Mouse (Mus musculus): Measurements from ENCODE around the gene Ercc6l2. TPM values are rescaled to one million over a fixed set of nuclear protein-coding genes. Genes with fewer than 3 reads are reported as not detected.
"Not testable (repeated sequence)": the region's sequence is repeated elsewhere in the genome, so short reads cannot be mapped to it uniquely, and the experiment has no call there.

Ercc6l2 gene
- polyA plus RNA-seq, 1 experiment: 1.8 TPM

DNA sequence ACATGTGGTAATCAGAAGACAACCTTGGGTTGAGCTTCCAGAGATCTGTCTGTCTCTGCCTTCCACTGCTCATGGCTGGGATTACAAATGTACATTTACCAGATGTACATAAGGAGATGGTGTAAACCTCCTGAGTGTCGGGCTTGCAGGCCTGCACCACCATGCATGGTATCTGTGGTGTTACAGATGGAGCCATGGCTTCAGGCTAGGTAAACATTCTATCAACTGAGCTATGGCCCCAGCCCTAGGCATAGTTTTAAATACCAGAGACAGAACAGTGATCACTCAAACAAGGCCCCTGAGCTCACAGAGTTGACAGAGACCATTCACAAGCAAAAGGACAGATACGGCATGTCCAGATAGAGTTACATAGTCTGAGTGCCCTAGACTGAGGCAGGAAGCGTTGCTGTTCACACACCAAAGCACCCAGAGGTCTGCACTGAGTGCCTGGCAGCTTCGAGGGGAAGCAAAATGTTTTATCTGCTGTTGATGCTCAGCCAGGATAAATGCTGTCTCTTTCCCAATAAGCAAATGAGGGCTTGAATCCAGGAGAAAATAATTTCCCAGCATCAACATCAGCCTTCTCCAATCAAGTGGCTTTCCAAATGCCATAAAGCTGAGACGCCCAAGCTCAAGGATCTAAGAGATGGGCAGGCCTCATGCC is 95.2 kb downstream of the Ercc6l2 start:
- TF ChIP-seq FLI1 (IDR thresholded peaks at IDR 0.05; ENCODE audit: low read length) (no peak), GATA1 (IDR thresholded peaks at IDR 0.05; ENCODE audit: borderline replicate concordance, low read length) (no peak)
- Histone ChIP-seq H3K27me3 (replicated peaks) (no peaks in the 10 kb centered on the region), H3K9me3 (no peaks in the 10 kb centered on the region), H3K4me3 (replicated peaks) (no peak overlapping the region), H3K36me3 (replicated peaks; ENCODE audit: low read length) (no peaks in the 10 kb centered on the region), H3K4me1 (no peaks in the 10 kb centered on the region)

DNA sequence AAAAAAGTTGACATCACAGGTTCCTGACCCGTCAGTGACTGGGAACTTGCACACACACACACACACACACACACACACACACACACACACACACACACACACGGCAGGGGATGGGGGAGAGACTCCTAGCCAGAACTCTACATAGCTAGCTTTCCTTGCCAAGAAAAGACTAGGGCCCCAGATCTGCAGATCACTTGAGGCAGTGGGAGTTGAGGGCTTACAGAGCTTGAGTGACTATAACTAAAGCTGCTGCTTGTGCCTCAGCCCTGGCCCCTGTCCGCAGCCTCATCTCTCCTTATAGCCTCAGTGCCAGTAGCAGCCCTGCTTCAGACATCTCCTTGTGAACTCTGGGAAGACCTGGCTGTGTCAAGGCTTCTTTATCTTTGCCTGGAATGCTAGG is 96.6 kb downstream of the Ercc6l2 start:
- H3K4me1 ChIP-seq: no peaks in the 10 kb centered on the region
- no peaks in the 10 kb centered on the region for H3K9me3 ChIP-seq
- no peaks in the 10 kb centered on the region for H3K27me3 ChIP-seq (replicated peaks)
- TF ChIP-seq GATA1 (IDR thresholded peaks at IDR 0.05; ENCODE audit: borderline replicate concordance, low read length) (no peak), FLI1 (IDR thresholded peaks at IDR 0.05; ENCODE audit: low read length) (no peak)
- H3K4me3 ChIP-seq (replicated peaks): no peak overlapping the region
- no peaks in the 10 kb centered on the region for H3K36me3 ChIP-seq (replicated peaks; ENCODE audit: low read length)

DNA sequence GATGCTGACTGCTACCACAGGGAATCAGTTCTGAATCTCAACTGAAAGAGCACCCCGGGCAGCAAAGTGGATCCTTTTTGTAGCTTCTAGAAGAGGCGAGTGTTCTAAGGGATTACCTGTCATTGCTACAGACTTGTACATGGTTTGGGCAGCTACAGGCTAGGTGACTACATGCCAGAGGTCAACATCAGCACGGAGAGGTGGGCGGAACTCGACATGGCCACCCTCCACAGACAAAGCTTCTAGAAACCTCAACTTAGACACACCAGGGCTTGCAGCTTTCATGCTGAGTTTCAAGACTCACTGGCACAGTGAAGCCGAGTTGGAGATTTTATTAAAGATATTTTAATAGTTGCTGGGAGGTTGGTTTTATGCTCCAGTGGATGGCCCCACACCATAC is 98.1 kb downstream of the Ercc6l2 start:
- H3K9me3 ChIP-seq: no peaks in the 10 kb centered on the region
- H3K4me1 ChIP-seq: no peaks in the 10 kb centered on the region
- H3K27me3 ChIP-seq (replicated peaks): no peaks in the 10 kb centered on the region
- TF ChIP-seq GATA1 (IDR thresholded peaks at IDR 0.05; ENCODE audit: borderline replicate concordance, low read length) (no peak), FLI1 (IDR thresholded peaks at IDR 0.05; ENCODE audit: low read length) (no peak)
- H3K4me3 ChIP-seq (replicated peaks): no peak overlapping the region
- no peaks in the 10 kb centered on the region for H3K36me3 ChIP-seq (replicated peaks; ENCODE audit: low read length)

DNA sequence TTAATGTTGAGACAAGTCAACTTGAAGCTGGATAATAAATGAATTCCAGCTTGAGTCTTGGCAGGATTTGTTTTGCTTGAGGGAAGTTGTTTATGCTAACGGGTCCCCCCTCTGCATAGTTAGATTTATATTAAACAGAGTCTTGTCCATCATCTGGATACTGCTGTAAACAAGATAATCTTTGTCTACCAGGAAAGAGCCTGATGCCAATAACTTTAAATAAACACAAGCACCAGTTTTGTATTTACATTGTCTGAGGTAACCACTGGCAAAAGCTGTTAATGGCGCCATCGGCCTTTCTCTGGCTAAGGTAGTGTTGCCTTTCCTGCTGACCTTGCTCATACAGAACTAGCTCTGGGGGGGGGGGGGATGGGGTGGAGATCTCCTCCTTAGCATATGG is 100.1 kb downstream of the Ercc6l2 start:
- Histone ChIP-seq H3K36me3 (replicated peaks; ENCODE audit: low read length) (no peaks in the 10 kb centered on the region), H3K4me3 (replicated peaks) (no peak overlapping the region), H3K27me3 (replicated peaks) (no peaks in the 10 kb centered on the region), H3K9me3 (no peaks in the 10 kb centered on the region), H3K4me1 (no peaks in the 10 kb centered on the region)
- TF ChIP-seq GATA1 (IDR thresholded peaks at IDR 0.05; ENCODE audit: borderline replicate concordance, low read length): no peak
- TF ChIP-seq FLI1 (IDR thresholded peaks at IDR 0.05; ENCODE audit: low read length): no peak

DNA sequence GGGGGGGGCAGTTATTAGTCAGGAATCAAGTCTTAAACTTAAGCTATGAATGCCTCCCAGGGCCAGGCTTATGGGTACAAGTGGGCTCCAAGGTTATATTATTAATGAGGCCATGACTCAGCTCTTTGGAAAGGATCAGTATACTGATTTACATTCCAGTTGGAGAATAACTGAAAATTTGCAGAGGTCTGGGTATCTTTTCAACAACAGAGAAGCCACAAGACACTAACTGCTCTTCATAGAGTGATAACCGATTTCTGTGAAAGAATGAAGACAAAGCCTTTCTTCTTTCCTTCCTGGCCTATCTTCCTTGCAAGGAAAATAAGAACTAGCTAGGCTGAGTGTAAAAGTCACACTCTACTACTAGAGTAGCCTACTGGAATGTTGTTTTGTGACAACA is 100.6 kb downstream of the Ercc6l2 start:
- no peaks in the 10 kb centered on the region for H3K9me3 ChIP-seq
- H3K36me3 ChIP-seq (replicated peaks; ENCODE audit: low read length): no peaks in the 10 kb centered on the region
- no peaks in the 10 kb centered on the region for H3K4me1 ChIP-seq
- no peaks in the 10 kb centered on the region for H3K27me3 ChIP-seq (replicated peaks)
- TF ChIP-seq FLI1 (IDR thresholded peaks at IDR 0.05; ENCODE audit: low read length) (no peak), GATA1 (IDR thresholded peaks at IDR 0.05; ENCODE audit: borderline replicate concordance, low read length) (no peak)
- H3K4me3 ChIP-seq (replicated peaks): no peak overlapping the region

DNA sequence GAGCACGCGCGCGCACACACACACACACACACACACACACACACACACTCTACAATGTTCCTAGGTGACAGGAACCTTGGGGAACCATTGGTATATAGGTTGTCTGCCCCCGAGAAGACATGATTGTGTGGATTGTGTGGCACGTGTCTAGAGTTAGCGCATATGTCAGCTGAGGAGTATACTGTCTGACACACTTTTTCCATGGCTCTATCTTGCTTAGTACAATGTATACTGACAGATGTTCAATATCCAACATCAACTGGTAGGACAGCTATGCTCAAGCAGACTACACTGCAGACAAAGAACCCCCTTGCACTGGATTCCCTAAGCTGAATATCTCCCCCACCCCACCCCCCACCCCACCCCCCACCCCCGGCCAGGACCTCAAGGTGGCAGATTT is 101.5 kb downstream of the Ercc6l2 start:
- H3K9me3 ChIP-seq: peaks cover 6% of the 10 kb centered on the region
- no peaks in the 10 kb centered on the region for H3K4me1 ChIP-seq
- TF ChIP-seq GATA1 (IDR thresholded peaks at IDR 0.05; ENCODE audit: borderline replicate concordance, low read length): no peak
- TF ChIP-seq FLI1 (IDR thresholded peaks at IDR 0.05; ENCODE audit: low read length): no peak
- H3K4me3 ChIP-seq (replicated peaks): no peak overlapping the region
- H3K27me3 ChIP-seq (replicated peaks): no peaks in the 10 kb centered on the region
- H3K36me3 ChIP-seq (replicated peaks; ENCODE audit: low read length): no peaks in the 10 kb centered on the region

DNA sequence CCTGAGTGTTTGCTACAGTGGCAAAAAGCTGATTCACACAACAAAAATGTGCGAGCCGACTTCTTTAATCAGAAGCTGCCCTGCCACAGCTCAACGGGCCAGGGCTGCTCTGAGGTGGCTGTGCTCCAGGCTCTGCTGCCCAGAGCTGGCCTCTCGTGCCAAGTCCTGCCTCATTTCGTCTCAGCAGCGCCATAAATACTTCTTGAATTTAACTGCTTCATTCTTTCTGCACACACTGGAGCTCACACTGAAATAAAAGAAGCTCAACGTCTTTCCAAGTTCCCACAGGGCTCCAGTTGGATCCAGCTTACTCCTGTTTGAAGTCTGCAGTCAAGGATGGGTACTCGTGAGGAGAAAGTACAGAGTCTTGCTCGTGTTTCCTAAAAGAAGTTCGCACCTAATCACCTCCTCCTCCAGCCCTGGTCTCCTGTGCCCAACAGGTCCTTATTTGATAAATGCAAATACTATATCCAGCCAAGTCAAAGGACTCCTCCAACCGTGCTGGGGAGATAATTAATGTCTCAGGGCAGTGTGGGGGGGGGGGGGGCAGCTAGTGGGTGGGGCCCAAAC is 102.2 kb downstream of the Ercc6l2 start:
- TF ChIP-seq FLI1 (IDR thresholded peaks at IDR 0.05; ENCODE audit: low read length) (no peak), GATA1 (IDR thresholded peaks at IDR 0.05; ENCODE audit: borderline replicate concordance, low read length) (no peak)
- H3K36me3 ChIP-seq (replicated peaks; ENCODE audit: low read length): no peaks in the 10 kb centered on the region
- H3K4me3 ChIP-seq (replicated peaks): no peak overlapping the region
- no peaks in the 10 kb centered on the region for H3K4me1 ChIP-seq
- peaks cover 10% of the 10 kb centered on the region for H3K9me3 ChIP-seq
- H3K27me3 ChIP-seq (replicated peaks): no peaks in the 10 kb centered on the region

DNA sequence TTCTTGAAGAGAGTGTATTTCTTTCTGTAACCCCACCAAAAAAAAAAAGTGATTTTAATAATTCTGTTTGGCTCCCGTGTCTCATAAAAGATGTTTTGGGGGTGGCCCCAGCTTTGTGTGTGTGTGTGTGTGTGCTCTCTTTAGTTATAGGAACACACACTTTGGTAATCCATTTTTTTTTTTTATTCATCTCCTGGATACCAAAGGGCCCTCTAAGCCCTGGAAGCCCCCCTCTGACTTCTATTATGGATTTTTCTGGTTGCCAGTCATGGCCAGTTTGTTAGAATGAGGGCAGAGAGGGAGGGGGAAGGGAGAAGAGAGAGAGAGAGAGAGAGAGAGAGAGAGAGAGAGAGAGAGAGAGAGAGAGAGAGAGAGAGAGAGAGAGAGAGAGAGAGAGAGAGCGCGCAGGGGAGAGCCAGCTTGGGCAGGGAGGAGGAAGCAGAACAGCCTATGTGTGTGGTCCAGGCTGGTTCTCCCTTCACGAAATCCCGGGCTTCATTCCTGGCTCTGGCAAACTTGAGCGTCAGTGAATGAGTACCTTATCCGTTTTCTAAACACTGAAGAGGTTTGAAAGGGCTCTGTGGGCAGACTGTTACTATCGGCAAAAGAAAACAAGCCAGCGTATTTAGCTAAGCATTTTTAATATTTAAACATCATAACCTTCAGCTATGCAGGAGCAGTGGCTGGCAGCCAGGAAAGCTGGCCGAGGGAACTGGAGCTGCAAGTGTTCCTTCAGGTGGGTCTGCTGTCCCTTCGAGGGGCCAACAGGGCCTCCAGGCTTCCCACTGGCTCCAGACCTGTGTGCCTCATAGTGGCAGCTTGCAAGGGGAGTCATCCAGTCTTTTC is 103.0 kb downstream of the Ercc6l2 start:
- H3K9me3 ChIP-seq: peaks cover 13% of the 10 kb centered on the region
- no peaks in the 10 kb centered on the region for H3K36me3 ChIP-seq (replicated peaks; ENCODE audit: low read length)
- H3K4me1 ChIP-seq: no peaks in the 10 kb centered on the region
- TF ChIP-seq FLI1 (IDR thresholded peaks at IDR 0.05; ENCODE audit: low read length) (no peak), GATA1 (IDR thresholded peaks at IDR 0.05; ENCODE audit: borderline replicate concordance, low read length) (no peak)
- no peaks in the 10 kb centered on the region for H3K27me3 ChIP-seq (replicated peaks)
- H3K4me3 ChIP-seq (replicated peaks): no peak overlapping the region

DNA sequence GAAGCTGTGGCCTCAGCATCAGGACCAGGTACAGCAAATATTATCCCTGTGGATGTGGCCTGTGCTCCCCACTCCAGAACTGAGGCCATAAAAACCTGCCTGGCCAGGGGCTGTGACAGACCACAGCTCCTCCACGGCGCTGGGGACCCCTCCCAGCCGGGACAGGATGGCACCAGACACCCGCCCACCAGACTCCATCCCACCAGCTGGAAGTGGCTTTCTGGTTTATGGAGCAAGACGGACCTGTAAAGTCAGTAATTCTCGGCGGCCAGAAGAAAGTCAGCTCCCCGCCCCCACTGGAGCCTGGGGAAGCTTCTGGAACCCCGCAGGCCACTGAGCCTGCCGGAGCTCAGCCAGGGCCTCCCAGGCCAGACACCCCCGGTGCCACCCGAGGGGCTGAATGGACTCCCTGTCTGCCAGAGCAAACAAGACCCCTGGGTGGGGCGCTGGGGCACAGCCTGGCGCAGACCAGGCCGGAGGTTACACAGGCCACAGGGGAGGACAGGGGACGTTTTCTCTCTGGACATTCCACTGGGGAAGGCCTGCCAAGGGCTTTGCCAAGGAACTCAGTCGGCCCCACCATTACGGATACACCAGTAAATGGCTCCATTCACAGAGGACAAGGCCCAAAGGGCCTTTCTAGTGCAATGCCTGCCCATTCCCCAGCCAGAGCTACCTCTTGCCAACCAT is 103.8 kb downstream of the Ercc6l2 start:
- no peaks in the 10 kb centered on the region for H3K36me3 ChIP-seq (replicated peaks; ENCODE audit: low read length)
- TF ChIP-seq GATA1 (IDR thresholded peaks at IDR 0.05; ENCODE audit: borderline replicate concordance, low read length) (no peak), FLI1 (IDR thresholded peaks at IDR 0.05; ENCODE audit: low read length) (no peak)
- H3K27me3 ChIP-seq (replicated peaks): no peaks in the 10 kb centered on the region
- H3K4me3 ChIP-seq (replicated peaks): no peak overlapping the region
- H3K9me3 ChIP-seq: peaks cover 14% of the 10 kb centered on the region
- no peaks in the 10 kb centered on the region for H3K4me1 ChIP-seq

DNA sequence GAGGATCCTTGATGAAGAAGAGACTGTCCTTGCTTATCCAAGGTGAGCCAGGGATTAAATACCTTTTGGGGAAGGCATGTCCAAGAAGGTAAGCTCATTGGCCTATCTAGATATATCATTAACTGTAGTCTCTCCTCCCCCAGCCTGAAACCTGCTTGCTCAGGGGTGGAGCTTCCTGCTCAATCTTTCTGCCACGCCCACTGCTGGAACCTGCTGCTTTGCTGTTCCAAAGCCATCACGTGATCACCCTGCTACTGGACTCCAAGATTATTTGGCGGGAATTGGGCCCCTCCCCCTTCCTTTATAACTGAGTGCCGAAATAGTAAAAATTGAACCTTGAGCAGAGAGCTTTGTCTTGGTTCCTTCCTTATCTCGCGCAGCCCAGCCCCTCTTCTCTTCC is 109.0 kb downstream of the Ercc6l2 start:
- not testable (repeated sequence) for H3K4me1 ChIP-seq; H3K4me3 ChIP-seq (replicated peaks); H3K36me3 ChIP-seq (replicated peaks; ENCODE audit: low read length); H3K27me3 ChIP-seq (replicated peaks)
- peaks cover 21% of the 10 kb centered on the region for H3K9me3 ChIP-seq

Measured in megakaryocyte, embryonic 14.5 days (primary cell).